Mouse (Mus musculus) megakaryocyte, embryonic 14.5 days (primary cell): ENCODE measurements at regions not wholly inside any gene's neighbourhood (a gene's known extent, or its start where the extent isn't known, plus 50 kb on each side); places are given as distances from the start of the nearest gene placed in this dataset.

Experiments
- FLI1 ChIP-seq: IDR thresholded peaks from 2 replicates; pipeline ENCODE4 v1.6.1; 2012; ENCODE audit warnings: low read length, inconsistent platforms, mixed read lengths
- GATA1 ChIP-seq: IDR thresholded peaks from 3 replicates; pipeline ENCODE4 v1.6.1; 2012; ENCODE audit warnings: mixed read lengths, low read length, inconsistent platforms, borderline replicate concordance

DNA sequence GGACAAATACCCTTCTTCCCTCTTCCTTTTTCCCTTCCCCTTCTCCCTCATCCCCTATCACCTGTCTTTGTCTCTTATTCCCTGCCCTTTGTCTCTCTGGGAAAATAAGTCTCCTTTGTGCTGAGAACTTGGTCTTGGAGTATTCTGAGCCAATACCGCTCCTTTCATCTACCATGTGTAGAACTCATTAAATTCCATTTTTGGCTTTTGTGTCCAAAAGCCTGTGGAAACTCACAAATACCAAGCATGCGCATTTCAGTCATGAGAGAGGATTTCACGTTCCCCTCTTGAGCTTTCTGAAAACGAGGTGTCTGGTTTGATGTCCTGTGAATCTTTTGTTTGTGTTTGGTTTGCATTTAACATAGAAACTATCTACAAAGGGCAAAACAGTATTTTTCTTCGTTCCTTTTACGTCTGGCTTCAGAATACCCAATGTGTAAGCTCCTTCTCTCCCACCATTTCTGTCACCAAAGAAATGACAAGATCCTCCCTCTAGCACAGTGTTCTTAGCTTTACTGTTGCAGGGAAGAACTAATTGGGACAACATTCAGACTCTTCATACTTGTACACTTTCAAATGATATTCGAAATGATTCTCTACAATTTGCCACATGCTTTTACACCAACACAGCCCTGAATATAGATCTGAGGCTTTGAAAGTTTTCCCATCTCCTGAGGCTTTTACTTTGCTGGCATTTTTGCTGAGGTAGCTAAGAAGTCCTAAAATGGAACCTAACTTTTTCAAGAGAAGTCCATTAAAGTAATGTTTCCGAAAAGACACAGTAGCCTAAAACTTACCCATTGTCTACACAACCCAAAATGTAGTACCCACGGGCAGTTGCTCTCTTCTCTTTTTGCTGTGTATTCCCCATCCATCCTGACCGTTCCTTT, 174.5 kb downstream of the Ifng start:
- TF ChIP-seq GATA1, result no peak
- no peak for TF ChIP-seq FLI1
